Mouse (Mus musculus) liver, embryonic 16.5 days (tissue): ENCODE results near the gene H2afb3. TPM values are rescaled to one million over a fixed set of nuclear protein-coding genes. Genes with fewer than 3 reads are reported as not detected.

Experiments
- polyA plus RNA-seq: library from polyadenylated mRNA; unstranded; fragments of >200 nt; fragmentation: Nextera tagmentation; extraction: Ambion mirVana; gene quantifications from 2 replicates; pipeline ENCODE4 v1.2.1, GENCODE M21; 2015

The H2afb3 gene
- polyA plus RNA-seq, 1 experiment from 2014 or later = not detected

Other genes starting within 250 kb of the H2afb3 start
- 0.05 and 0.11 TPM in 2 replicates for gene Pcdh11x, start 22.8 kb downstream of the H2afb3 start, polyA plus RNA-seq